In the genomic region with DNA sequence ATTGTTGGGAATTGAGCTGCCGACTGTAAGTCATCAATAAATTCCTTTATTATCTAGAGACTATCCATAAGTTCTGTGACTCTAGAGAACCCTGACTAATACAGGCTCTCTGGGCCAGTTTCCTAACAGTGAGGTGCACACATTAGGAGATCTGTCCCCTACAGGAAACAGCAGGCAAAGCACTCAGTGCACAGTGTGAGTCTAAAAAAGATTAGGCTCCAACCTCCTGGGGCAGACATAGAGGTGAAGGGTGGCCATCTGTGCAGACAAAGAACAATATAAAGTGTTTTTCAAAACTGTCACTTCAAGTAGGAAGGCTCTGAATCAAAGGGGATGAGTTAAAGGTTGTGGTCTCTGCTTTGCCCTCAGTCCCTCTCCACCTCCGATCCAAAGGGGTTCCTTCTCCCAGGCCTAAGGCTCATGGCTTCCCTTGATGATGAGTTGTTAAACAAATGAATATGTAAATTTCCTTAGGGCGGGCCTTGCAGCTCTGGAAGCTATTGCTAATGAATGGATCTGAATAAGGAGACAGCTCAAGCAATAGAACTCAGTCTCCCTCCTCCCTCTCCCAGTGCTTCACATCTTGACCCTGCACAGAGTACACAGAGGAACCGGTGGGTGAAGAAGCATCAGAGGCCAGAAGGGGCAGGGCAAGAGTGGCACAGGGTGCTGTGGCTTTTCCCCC, we compare ENCODE assay signal across 32 mouse cellular contexts.
DNase-seq lines count a peak whose midpoint lies in the region; ATAC-seq and TF ChIP-seq lines count a peak whose summit lies in the region.
"Had no signal": no experiment of that assay in that cellular context is flagged by ENCODE, and none has a peak within 500 bp of the region (broad histone marks: within the 10 kb centered on the region; RNA-seq: fewer than 3 reads in every experiment).

No protein-coding gene starts in this region.

- in situ Hi-C loops in ES-E14 (cut with MboI; ENCODE audit: low sequenced_read_pairs in 2 of 2, unreplicated experiment in 2 of 2) = no loop called here

- H3K9me3 ChIP-seq in hindbrain, embryonic 10.5 days = no peaks in the 10 kb centered on the region
- no peaks in the 10 kb centered on the region for H3K9me3 ChIP-seq in hindbrain, postnatal 0 days (ENCODE audit: low read length)
- H3K9me3 ChIP-seq in ES-E14 (ENCODE audit: control insufficient read depth, insufficient read depth, low read depth, low read length) = no peaks in the 10 kb centered on the region
- H3K9me3 ChIP-seq: forebrain, embryonic 12.5 days; heart, embryonic 13.5 days; hindbrain, embryonic 12.5 days; limb, embryonic 10.5 days; limb, embryonic 15.5 days; liver, embryonic 13.5 days; megakaryocyte, embryonic 14.5 days; neural tube, embryonic 12.5 days had no signal

- no peak overlapping the region for H3K4me3 ChIP-seq in gastrocnemius, adult 2 months
- no peak overlapping the region for H3K4me3 ChIP-seq in hindbrain, embryonic 10.5 days
- no peak overlapping the region for H3K4me3 ChIP-seq in hindbrain, postnatal 0 days (ENCODE audit: low read length)
- H3K4me3 ChIP-seq in ES-E14 (ENCODE audit: insufficient read depth in 1 of 2, low read depth in 1 of 2, low read length in 2 of 2, poor library complexity in 1 of 2, severe bottlenecking in 1 of 2) = no peak overlapping the region
- H3K4me3 ChIP-seq: erythroblast, embryonic 14.5 days; forebrain, embryonic 12.5 days; heart, embryonic 13.5 days; hindbrain, embryonic 12.5 days; limb, embryonic 10.5 days; limb, embryonic 15.5 days; liver, embryonic 13.5 days; megakaryocyte, embryonic 14.5 days; myocyte; neural tube, embryonic 12.5 days had no signal

- H3K27me3 ChIP-seq in hindbrain, embryonic 10.5 days (ENCODE audit: insufficient read depth, poor library complexity, severe bottlenecking) = no peaks in the 10 kb centered on the region
- no peaks in the 10 kb centered on the region for H3K27me3 ChIP-seq in hindbrain, postnatal 0 days (ENCODE audit: insufficient read depth, low read length)
- H3K27me3 ChIP-seq: heart, embryonic 13.5 days; hindbrain, embryonic 12.5 days; limb, embryonic 15.5 days; liver, embryonic 13.5 days had no signal

- H3K27ac ChIP-seq in gastrocnemius, adult 2 months = peak overlapping the region; percentile 31; the same call in 1 of the 2 replicates
- H3K27ac ChIP-seq in hindbrain, embryonic 10.5 days = 0 out of 2 replicates have a peak overlapping the region, but pooled peaks have one; percentile 50
- no peak overlapping the region for H3K27ac ChIP-seq in hindbrain, postnatal 0 days
- H3K27ac ChIP-seq in ES-E14 (ENCODE audit: insufficient read depth, low read depth, low read length, poor library complexity, severe bottlenecking) = no peak overlapping the region
- H3K27ac ChIP-seq: forebrain, embryonic 12.5 days; heart, embryonic 13.5 days; hindbrain, embryonic 12.5 days; kidney, postnatal 0 days; limb, embryonic 10.5 days; limb, embryonic 15.5 days; liver, embryonic 13.5 days; neural tube, embryonic 12.5 days had no signal

- TF ChIP-seq CTCF in gastrocnemius, adult 2 months (IDR thresholded peaks at IDR 0.05) = no peak
- TF ChIP-seq CTCF in hindbrain, postnatal 0 days (IDR thresholded peaks at IDR 0.05; ENCODE audit: low read depth) = no peak

- H3K4me1 ChIP-seq in hindbrain, embryonic 10.5 days (replicated peaks) = peaks cover 11% of the 10 kb centered on the region
- H3K4me1 ChIP-seq in hindbrain, postnatal 0 days (ENCODE audit: insufficient read depth, low read length) = no peaks in the 10 kb centered on the region
- H3K4me1 ChIP-seq in ES-E14 (ENCODE audit: control insufficient read depth in 2 of 2, insufficient read depth in 2 of 2, low read length in 2 of 2, poor library complexity in 1 of 2) = peaks cover 0 to 3% of the 10 kb centered on the region in 2 experiments; a peak in 2 of 4 replicates
- H3K4me1 ChIP-seq: heart, embryonic 13.5 days; limb, embryonic 15.5 days; liver, embryonic 13.5 days had no signal

- WGBS in hindbrain, embryonic 10.5 days = 67% methylated on average over 4 of the region's 4 CpGs
- 34% methylated on average over 3 of the region's 4 CpGs for WGBS in hindbrain, postnatal 0 days

- no peaks in the 10 kb centered on the region for H3K36me3 ChIP-seq in hindbrain, embryonic 10.5 days
- H3K36me3 ChIP-seq in hindbrain, postnatal 0 days (ENCODE audit: insufficient read depth, low read length) = no peaks in the 10 kb centered on the region
- no peaks in the 10 kb centered on the region for H3K36me3 ChIP-seq in ES-E14 (ENCODE audit: control insufficient read depth, insufficient read depth, low read length, poor library complexity, severe bottlenecking)
- H3K36me3 ChIP-seq: forebrain, embryonic 12.5 days; heart, embryonic 13.5 days; hindbrain, embryonic 12.5 days; limb, embryonic 10.5 days; limb, embryonic 15.5 days; liver, embryonic 13.5 days; neural tube, embryonic 12.5 days had no signal

- no peak overlapping the region for H3K9ac ChIP-seq in hindbrain, postnatal 0 days (replicated peaks; ENCODE audit: low read length)
- no peak overlapping the region for H3K9ac ChIP-seq in ES-E14 (ENCODE audit: insufficient read depth, low read depth, low read length, poor library complexity, severe bottlenecking)
- H3K9ac ChIP-seq: forebrain, embryonic 12.5 days; heart, embryonic 13.5 days; hindbrain, embryonic 12.5 days; limb, embryonic 15.5 days; liver, embryonic 13.5 days; neural tube, embryonic 12.5 days had no signal

- intact Hi-C loops in gastrocnemius, adult 2 months (cut with DNase I) = no loop called here

- H3K4me2 ChIP-seq in hindbrain, postnatal 0 days (ENCODE audit: low read depth, low read length) = no peak overlapping the region
- H3K4me2 ChIP-seq: forebrain, embryonic 12.5 days; heart, embryonic 13.5 days; hindbrain, embryonic 12.5 days; limb, embryonic 15.5 days; liver, embryonic 13.5 days; neural tube, embryonic 12.5 days had no signal

- no peak for DNase-seq in gastrocnemius, adult 2 months
- DNase-seq in gastrocnemius, postnatal 25 days = no peak
- no peak for DNase-seq in hindbrain, embryonic 10.5 days (ENCODE audit: low spot score)
- no peak for DNase-seq in hindbrain, postnatal 0 days (ENCODE audit: low spot score)
- DNase-seq in ES-E14 (ENCODE audit: low read depth, low spot score) = no peak
- DNase-seq in spleen, postnatal 14 days (ENCODE audit: low spot score in 2 of 2) = no peak
- no peak for DNase-seq in adrenal gland, postnatal 25 days
- DNase-seq: adrenal gland, postnatal 10 days; cerebellum, adult 18-20 months; cerebellum, postnatal 10 days; heart, postnatal 10 days; kidney, adult 8-10 months; layer of hippocampus, postnatal 36 days; liver, embryonic 13.5 days; lung, adult 18-20 months; lung, postnatal 4 days; right cerebral cortex, adult 18-20 months; right cerebral cortex, postnatal 4 days; thymus, adult 2 months; thymus, postnatal 36 days had no signal

- no peak for ATAC-seq in hindbrain, postnatal 0 days
- ATAC-seq: intestine, embryonic 16.5 days; lung, postnatal 0 days had no signal

TF ChIP-seq in ES-E14, 5 proteins besides CTCF, POLR2A, EP300 and RAD21:
- 0 out of 2 replicates have a peak, but pooled peaks have one; percentile 36 for TF ChIP-seq HCFC1 (IDR thresholded peaks at IDR 0.05; ENCODE audit: borderline replicate concordance, insufficient read depth, low read length)
- TF ChIP-seq CHD2 (IDR thresholded peaks at IDR 0.05; ENCODE audit: low read depth, low read length) = no peak

Comparison
In these comparisons a context has a peak if more than half of its experiments do, and no peak if none do; other contexts are left out.
1. H3K27ac ChIP-seq: peak in gastrocnemius, adult 2 months (single experiment) and hindbrain, embryonic 10.5 days (single experiment); none in hindbrain, postnatal 0 days (single experiment) and ES-E14 (single experiment).